Mouse (Mus musculus): ENCODE measurements around the gene Gapdhs. TPM values are rescaled to one million over a fixed set of nuclear protein-coding genes. Genes with fewer than 3 reads are reported as not detected.

Gene Gapdhs
- polyA plus RNA-seq, 1 experiment from 2014 or later, result not detected

- peak overlapping the region; percentile 36 for H3K4me3 ChIP-seq (replicated peaks)
- no peak overlapping the region for H3K27ac ChIP-seq (replicated peaks)
- H3K27me3 ChIP-seq, result peaks cover 33% of the 10 kb centered on the region
- H3K4me2 ChIP-seq, result peak overlapping the region; percentile 70
- ATAC-seq (ENCODE audit: insufficient read depth), result no peak
- H3K36me3 ChIP-seq (replicated peaks), result no peaks in the 10 kb centered on the region
- no peaks in the 10 kb centered on the region for H3K9me3 ChIP-seq (replicated peaks)
- no peak overlapping the region for H3K9ac ChIP-seq
- H3K4me1 ChIP-seq (replicated peaks), result peaks cover 33% of the 10 kb centered on the region
- WGBS (ENCODE audit: insufficient replicate concordance), result 13% methylated on average over 14 of the region's 14 CpGs
These were observed 25.8 kb downstream of the Gapdhs start for GRCm38 (mm10) chr7:30717716-30718046.

- ATAC-seq (ENCODE audit: insufficient read depth), result peak; percentile 90
- Histone ChIP-seq H3K4me2 (peak overlapping the region; percentile 70), H3K4me1 (replicated peaks) (peaks cover 29% of the 10 kb centered on the region), H3K9ac (no peak overlapping the region), H3K27me3 (peaks cover 33% of the 10 kb centered on the region), H3K9me3 (replicated peaks) (no peaks in the 10 kb centered on the region), H3K36me3 (replicated peaks) (no peaks in the 10 kb centered on the region), H3K27ac (replicated peaks) (no peak overlapping the region), H3K4me3 (replicated peaks) (peak overlapping the region; percentile 36)
- 3% methylated on average over 43 of the region's 43 CpGs for WGBS (ENCODE audit: insufficient replicate concordance)
These were observed 26.3 kb downstream of the Gapdhs start for GRCm38 (mm10) chr7:30717006-30717715.

DNA sequence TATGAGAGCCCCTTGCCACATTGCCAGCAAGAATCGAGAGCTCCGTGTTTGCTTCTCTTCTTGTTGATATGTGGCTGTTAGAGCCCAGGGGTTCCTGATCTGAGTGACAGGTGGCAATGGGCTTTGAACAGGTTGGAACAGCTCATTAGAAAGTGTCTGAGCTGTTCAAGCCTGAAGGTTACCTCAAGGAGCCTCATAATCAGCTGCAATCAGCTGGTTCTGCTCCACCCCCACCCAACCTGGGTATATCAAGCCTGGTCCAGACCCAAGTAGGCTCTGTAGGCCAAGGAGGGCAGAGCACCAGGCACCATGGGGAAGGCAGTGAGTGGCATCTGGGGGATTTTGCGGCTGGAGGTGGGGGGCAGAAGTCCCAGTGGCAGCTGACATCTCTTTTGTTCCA, 31.5 kb downstream of the Gapdhs start, which contains the start of gene Atp4a:
Gene Atp4a (plus strand): TSS at position 268 of the 400 bp plus-strand sequence.
- 60% methylated on average over 3 of the region's 3 CpGs for WGBS (ENCODE audit: insufficient replicate concordance)
- H3K4me3 ChIP-seq (replicated peaks), result no peak within 1 kb of the TSS
- H3K36me3 ChIP-seq (replicated peaks), result no peaks in the 10 kb centered on the region
- peaks cover 17% of the 10 kb centered on the region for H3K4me1 ChIP-seq (replicated peaks)
- no peak for ATAC-seq (ENCODE audit: insufficient read depth)
- H3K4me2 ChIP-seq, result no peak within 1 kb of the TSS
- H3K9me3 ChIP-seq (replicated peaks), result no peaks in the 10 kb centered on the region
- no peak within 1 kb of the TSS for H3K27ac ChIP-seq (replicated peaks)
- no peak within 1 kb of the TSS for H3K9ac ChIP-seq
- H3K27me3 ChIP-seq, result peaks cover 24% of the 10 kb centered on the region

GRCm38 (mm10) chr7:30707441-30707840, 36.0 kb downstream of the Gapdhs start:
- Histone ChIP-seq H3K4me3 (replicated peaks) (no peak overlapping the region), H3K9me3 (replicated peaks) (no peaks in the 10 kb centered on the region), H3K27me3 (no peaks in the 10 kb centered on the region), H3K27ac (replicated peaks) (no peak overlapping the region), H3K36me3 (replicated peaks) (no peaks in the 10 kb centered on the region), H3K4me2 (no peak overlapping the region), H3K4me1 (replicated peaks) (peaks cover 28% of the 10 kb centered on the region), H3K9ac (no peak overlapping the region)
- no peak for ATAC-seq (ENCODE audit: insufficient read depth)
- 73% methylated on average over 1 of the region's 1 CpGs for WGBS (ENCODE audit: insufficient replicate concordance)

DNA sequence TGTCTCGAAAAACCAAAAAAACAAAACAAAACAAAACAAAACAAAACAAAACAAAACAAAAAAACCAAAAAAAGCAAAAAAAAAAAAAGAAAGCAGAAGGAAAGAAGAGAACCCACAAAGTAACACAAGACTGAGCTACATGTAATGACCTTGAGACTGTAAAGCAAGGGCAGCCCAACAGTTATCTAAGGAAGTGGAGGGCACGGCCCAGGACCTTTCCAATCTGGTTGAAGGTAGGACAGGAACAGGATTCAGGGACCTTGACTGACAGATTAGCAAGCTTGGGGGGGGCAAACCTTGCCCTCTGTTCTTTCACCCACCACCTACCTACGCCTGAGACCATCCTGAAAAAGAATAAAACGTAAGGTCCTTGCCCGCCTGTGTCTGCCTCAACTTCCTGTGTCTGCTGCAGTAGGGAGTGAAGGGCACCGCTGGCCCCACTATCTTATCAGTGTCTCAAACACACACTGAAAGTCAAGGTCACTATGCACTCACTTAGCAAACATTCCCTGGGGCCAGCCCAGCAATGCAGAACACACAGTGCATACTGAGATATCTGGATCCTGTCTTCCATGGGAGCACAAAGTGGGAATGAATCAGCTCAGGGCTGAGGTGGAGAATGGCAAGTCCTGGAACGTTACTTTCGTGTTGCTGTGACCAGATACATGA, 37.1 kb downstream of the Gapdhs start:
- ATAC-seq (ENCODE audit: insufficient read depth), result peak; percentile 75
- Histone ChIP-seq H3K9me3 (replicated peaks) (no peaks in the 10 kb centered on the region), H3K4me2 (peak overlapping the region; percentile 36), H3K27ac (replicated peaks) (peak overlapping the region; percentile 59), H3K4me3 (replicated peaks) (no peak overlapping the region), H3K9ac (no peak overlapping the region), H3K27me3 (no peaks in the 10 kb centered on the region), H3K4me1 (replicated peaks) (peaks cover 27% of the 10 kb centered on the region), H3K36me3 (replicated peaks) (no peaks in the 10 kb centered on the region)
- 23% methylated on average over 8 of the region's 8 CpGs for WGBS (ENCODE audit: insufficient replicate concordance)

- Histone ChIP-seq H3K27me3 (no peaks in the 10 kb centered on the region), H3K4me3 (replicated peaks) (no peak within 1 kb of the TSS), H3K9me3 (replicated peaks) (no peaks in the 10 kb centered on the region), H3K4me1 (replicated peaks) (peaks cover 6% of the 10 kb centered on the region; the same call in 1 of the 2 replicates), H3K4me2 (no peak within 1 kb of the TSS), H3K36me3 (replicated peaks) (no peaks in the 10 kb centered on the region), H3K27ac (replicated peaks) (no peak within 1 kb of the TSS), H3K9ac (no peak within 1 kb of the TSS)
- ATAC-seq (ENCODE audit: insufficient read depth), result no peak
- WGBS (ENCODE audit: insufficient replicate concordance), result 44% methylated on average over 9 of the region's 9 CpGs
These were observed 44.9 kb downstream of the Gapdhs start, which contains the start of gene 2200002J24Rik for GRCm38 (mm10) chr7:30698589-30698988. Gene 2200002J24Rik (plus strand): TSS chr7:30698926.

DNA sequence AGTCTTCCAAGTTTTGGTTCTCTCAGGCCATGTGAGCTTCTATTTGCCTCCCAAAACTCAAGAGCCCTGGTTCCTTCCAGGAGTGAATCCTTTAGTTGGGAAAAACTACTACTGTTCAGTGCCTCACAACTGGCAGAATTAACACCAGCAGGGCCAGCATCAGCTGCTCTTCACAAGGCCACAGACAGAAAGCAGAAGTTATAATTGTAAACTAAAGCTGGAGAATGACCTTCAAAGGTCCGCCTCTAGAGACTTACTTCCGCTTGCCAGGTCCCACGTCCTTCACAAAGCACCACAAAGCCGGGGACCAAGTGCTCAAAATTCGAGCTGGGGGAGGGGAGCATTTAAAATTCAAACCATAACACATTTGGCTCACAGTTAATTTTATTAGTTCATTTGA, 45.4 kb downstream of the Gapdhs start:
- no peak overlapping the region for H3K27ac ChIP-seq (replicated peaks)
- 12% methylated on average over 5 of the region's 5 CpGs for WGBS (ENCODE audit: insufficient replicate concordance)

GRCm38 (mm10) chr7:30688325-30688724, 55.2 kb downstream of the Gapdhs start:
- Histone ChIP-seq H3K9ac (no peak overlapping the region), H3K4me1 (replicated peaks) (no peaks in the 10 kb centered on the region; the same call in none of the 2 replicates)
- no peak for ATAC-seq (ENCODE audit: insufficient read depth)

More for the DNA sequence above, 45.4 kb downstream of the Gapdhs start:
- Histone ChIP-seq H3K27me3 (no peaks in the 10 kb centered on the region), H3K9ac (no peak overlapping the region), H3K4me3 (replicated peaks) (no peak overlapping the region), H3K36me3 (replicated peaks) (no peaks in the 10 kb centered on the region), H3K4me2 (no peak overlapping the region), H3K9me3 (replicated peaks) (no peaks in the 10 kb centered on the region), H3K4me1 (replicated peaks) (peaks cover 6% of the 10 kb centered on the region; the same call in 1 of the 2 replicates)
- ATAC-seq (ENCODE audit: insufficient read depth), result no peak

GRCm38 (mm10) chr7:30683425-30683824, 60.1 kb downstream of the Gapdhs start:
- Histone ChIP-seq H3K4me3 (replicated peaks) (no peak overlapping the region), H3K9me3 (replicated peaks) (no peaks in the 10 kb centered on the region), H3K4me2 (no peak overlapping the region), H3K4me1 (replicated peaks) (no peaks in the 10 kb centered on the region; the same call in none of the 2 replicates), H3K27me3 (no peaks in the 10 kb centered on the region), H3K36me3 (replicated peaks) (no peaks in the 10 kb centered on the region), H3K9ac (no peak overlapping the region), H3K27ac (replicated peaks) (no peak overlapping the region)
- 25% methylated on average over 2 of the region's 2 CpGs for WGBS (ENCODE audit: insufficient replicate concordance)
- ATAC-seq (ENCODE audit: insufficient read depth), result no peak

More at GRCm38 (mm10) chr7:30688325-30688724, 55.2 kb downstream of the Gapdhs start:
- WGBS (ENCODE audit: insufficient replicate concordance), result 82% methylated on average over 6 of the region's 6 CpGs
- no peaks in the 10 kb centered on the region for H3K27me3 ChIP-seq
- no peaks in the 10 kb centered on the region for H3K9me3 ChIP-seq (replicated peaks)
- H3K36me3 ChIP-seq (replicated peaks), result no peaks in the 10 kb centered on the region
- H3K27ac ChIP-seq (replicated peaks), result no peak overlapping the region
- H3K4me3 ChIP-seq (replicated peaks), result no peak overlapping the region
- no peak overlapping the region for H3K4me2 ChIP-seq

- Histone ChIP-seq H3K9ac (no peak overlapping the region), H3K4me1 (replicated peaks) (no peaks in the 10 kb centered on the region), H3K4me3 (replicated peaks) (no peak overlapping the region), H3K36me3 (replicated peaks) (no peaks in the 10 kb centered on the region), H3K9me3 (replicated peaks) (no peaks in the 10 kb centered on the region), H3K4me2 (no peak overlapping the region), H3K27me3 (no peaks in the 10 kb centered on the region), H3K27ac (replicated peaks) (no peak overlapping the region)
- no peak for ATAC-seq (ENCODE audit: insufficient read depth)
- WGBS (ENCODE audit: insufficient replicate concordance), result 61% methylated on average over 5 of the region's 5 CpGs
These were observed 61.6 kb downstream of the Gapdhs start for GRCm38 (mm10) chr7:30681897-30682296.

All from liver, embryonic 15.5 days (tissue).